Mouse (Mus musculus) heart, postnatal 4 days (tissue): ENCODE results near the gene Cab39. TPM values are rescaled to one million over a fixed set of nuclear protein-coding genes. Genes with fewer than 3 reads are reported as not detected.

Experiments used
- DNase-seq: peaks from one replicate; pipeline ENCODE4 v3.0.0; 2021
- total RNA-seq, 2 experiments: library from RNA; stranded (reverse); gene quantifications; 2 replicates each; pipeline ENCODE4 v1.2.3; 2021

The Cab39 gene
- 100 to 1,000 TPM in 1 of 2 experiments, 10 to 100 TPM in 1; 90.7 to 102 TPM for total RNA-seq

DNA sequence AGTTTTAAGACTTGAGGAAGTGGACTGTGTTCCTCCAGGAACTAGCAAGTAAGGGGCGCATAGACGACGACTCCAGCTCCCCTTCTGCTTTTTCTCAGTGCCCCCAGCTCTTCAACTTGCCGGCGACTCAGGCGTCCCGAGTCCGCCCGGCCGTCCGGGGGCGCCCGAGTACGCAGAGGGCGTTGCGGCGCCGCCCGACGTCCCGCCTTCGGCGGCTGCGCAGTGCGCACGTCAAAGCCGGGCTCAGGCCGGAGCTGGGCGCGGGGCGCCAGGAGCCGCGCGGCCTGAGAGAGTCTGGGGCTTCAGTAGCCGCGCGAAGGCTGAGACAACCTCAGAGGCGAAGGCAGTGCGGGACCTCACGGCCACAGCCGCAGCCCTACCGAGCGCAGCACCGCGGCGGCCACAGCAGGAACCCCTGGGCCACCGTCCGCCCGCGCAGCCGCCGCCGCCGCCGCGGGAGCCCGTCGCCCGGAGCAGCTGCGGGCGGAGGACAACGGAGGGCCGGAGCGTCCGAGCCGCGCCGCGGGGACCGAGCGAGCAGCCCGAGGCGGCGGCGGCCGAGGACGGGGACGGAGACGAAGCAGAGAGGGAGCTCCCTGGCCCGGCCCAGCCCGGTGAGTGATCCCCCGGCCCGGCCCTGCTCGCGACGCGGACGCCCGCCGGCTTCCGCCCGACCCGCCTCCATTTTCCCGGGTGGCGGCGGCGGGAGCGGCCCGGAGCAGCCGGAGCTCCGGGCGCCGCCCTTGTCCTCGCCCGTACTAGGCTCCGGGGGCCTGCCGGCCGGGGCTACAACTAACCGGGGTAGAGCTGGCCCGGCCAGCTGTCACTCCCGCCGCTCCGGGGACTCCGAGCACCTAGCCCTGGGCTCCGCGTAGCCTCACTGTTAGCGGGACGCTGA, at the start of gene Cab39:
Gene Cab39 (plus strand): TSS at position 234 of the 898 bp plus-strand sequence.
- peak; percentile 92 for DNase-seq

DNA sequence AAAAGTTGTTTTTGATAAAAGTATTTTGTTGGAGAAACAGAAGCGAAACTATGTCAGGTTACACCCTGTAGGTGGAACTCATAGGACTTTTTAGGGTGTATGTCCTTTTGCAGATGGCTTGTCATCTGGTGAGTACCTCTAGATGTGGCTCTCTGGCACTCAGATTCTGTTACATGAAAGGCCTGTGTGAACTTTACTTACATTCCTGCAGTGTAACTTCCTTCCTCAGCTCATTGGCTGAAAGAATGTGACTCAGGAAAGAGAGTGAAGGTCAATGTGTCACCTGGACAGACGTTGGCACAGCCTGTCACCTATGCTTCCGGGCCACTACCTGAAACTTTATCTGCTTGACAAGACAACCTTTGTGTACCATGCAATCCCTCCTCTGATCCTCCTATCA, 48.7 kb upstream of the Cab39 start:
- DNase-seq: no peak

DNA sequence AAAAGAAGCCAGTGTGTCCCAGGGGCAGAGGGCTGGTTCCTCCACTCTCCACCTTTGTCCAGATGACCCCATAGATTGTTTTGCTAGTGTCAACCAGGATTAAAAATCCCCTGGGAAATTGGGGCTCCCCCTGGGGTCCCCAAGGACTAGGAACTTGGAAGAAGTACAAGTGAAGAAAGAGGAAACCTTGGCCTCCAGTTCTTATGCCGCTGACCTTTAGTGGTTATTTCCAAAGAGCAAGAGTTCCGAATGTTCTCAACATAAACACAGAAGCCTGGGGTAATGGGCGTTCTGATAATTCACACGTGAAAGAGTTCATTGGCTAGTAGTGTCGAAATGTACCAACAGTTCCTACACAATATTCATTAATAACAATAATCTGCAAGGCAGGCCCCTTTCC, 46.7 kb upstream of the Cab39 start:
- no peak for DNase-seq

GRCm38 (mm10) chr1:85749829-85750228, 43.4 kb upstream of the Cab39 start:
- DNase-seq: no peak

- DNase-seq: no peak
Measured at GRCm38 (mm10) chr1:85750650-85751049, 42.6 kb upstream of the Cab39 start.

DNA sequence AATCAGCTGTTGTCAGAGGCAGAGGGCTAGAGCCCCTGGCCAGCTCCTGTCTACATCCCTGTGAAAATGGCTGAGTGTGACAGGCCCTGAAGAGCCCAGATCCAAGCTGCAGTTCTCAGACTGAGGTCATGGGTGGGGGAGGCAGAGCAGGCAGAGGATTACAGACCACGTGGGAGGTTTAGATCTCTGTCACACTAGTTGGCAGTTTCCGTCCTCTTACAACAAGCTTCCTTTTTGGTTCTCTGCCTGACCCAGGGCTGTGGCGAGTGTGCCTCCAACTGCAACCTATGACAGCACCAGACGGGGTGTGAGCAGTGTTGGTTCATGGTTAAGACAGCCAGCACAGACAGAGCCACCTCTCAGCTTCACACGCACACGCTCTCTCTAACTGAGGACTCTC, 41.7 kb upstream of the Cab39 start:
- peak; percentile 25 for DNase-seq

GRCm38 (mm10) chr1:85751932-85752680, 41.1 kb upstream of the Cab39 start:
- no peak for DNase-seq

DNA sequence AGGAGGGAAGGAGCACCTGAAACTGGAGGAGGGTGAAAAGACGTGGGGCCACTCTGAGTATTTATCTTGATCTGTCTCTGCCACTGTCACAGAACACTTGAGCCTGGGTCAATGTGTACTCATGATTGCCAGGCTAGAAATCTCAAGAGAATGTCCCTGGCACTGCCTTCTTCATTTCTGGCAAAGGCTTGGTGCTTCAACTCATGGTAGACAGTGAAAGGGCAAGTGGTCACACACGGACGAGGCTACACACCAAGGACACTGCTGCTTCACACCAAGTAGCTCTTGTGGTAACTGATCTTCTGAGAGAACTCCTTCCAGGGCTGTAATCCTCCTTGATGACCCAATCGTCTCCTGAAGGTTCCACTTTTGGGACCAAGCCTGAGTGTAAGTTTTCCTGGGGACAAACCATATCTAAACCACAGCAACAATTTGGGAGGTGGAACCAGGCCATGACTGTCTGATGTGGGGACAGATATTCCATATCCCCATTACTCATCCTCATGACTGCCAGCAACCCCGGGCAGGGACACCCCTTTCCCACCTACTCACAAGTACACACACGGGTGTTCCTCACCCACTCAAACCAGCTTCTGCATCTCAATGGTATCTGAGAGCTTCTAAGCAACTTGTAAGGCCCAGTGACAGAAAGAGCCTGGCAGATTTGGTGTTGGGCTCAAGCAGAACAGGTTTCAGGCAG, 35.6 kb upstream of the Cab39 start:
- no peak for DNase-seq

DNA sequence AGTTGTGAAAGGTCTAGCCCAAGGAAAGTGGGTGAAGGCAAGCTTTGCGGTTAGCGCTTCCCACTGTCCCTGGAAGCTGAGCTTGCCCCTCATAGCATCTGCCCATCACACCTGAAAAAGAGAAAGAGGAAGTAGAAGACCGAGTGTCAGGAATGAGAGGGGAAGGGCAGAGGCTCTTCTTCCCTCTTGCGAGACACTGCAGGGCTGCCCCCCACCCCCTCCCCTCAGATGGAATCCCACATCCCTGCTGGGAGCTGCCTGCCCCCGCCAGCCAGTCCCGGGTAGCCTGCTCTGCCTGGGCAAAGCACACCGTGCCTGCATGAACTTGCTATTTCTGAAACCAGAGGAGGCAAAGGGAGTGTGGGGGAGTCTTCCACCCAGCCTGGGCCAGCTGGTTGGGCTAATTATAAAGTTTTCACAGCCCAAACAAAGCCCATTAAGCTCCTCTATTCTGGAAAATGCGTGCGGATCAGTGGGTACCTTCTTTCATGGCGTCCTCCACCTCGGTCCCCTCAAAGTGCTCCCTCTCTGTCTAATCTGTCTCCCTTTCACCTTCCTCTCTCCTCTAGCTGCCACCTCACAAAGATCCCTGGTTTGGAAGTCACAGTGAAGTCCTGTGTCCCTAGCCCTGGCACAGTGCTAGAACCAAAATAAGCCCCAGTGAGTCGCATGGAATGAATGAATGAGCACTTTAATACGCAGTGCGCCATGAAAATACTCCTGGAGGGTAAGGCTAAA, 34.8 kb upstream of the Cab39 start:
- DNase-seq: no peak

GRCm38 (mm10) chr1:85758969-85759293, 34.3 kb upstream of the Cab39 start:
- DNase-seq: no peak

DNA sequence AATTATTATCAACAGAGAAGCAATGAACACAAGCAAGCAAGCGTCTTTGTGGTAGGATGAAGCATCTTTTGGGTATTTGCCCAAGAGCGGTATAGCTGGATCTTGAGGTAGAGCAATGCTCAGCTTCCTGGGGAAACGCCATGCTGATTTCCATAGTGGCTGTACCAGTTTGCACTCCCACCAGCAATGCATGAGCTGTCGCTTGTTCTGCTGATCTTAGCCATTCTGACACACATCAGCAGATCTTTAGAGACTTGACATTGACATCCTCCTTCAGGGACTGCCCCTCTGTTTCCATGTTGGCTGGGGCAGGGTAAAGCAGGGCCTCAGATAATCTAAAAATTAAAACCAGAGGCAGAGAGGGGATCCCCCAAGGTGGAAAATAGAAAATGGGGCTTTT, 31.6 kb upstream of the Cab39 start:
- DNase-seq: no peak

DNA sequence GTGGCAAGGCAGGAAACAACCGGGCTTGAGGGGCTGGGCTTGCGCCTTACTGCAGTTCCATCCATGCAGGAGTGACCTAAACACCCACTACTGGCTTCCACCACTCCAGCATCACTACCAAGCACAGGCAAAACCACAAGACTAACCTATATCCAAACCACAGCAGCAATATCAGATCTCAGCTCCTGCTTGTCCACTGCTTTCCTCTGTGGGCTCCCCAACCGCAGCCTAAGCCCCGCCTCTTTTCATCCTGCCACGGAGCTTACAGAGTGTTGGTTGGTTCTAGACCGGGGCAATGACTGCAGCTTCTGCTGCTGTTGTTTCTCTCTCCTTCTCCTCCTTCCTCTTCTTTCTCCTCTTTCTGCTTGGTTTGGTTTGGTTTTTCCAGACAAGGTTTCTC, 29.9 kb upstream of the Cab39 start:
- no peak for DNase-seq

- DNase-seq: no peak
Measured at GRCm38 (mm10) chr1:85764291-85764690, 28.9 kb upstream of the Cab39 start.

GRCm38 (mm10) chr1:85766120-85766519, 27.1 kb upstream of the Cab39 start:
- DNase-seq: no peak

DNA sequence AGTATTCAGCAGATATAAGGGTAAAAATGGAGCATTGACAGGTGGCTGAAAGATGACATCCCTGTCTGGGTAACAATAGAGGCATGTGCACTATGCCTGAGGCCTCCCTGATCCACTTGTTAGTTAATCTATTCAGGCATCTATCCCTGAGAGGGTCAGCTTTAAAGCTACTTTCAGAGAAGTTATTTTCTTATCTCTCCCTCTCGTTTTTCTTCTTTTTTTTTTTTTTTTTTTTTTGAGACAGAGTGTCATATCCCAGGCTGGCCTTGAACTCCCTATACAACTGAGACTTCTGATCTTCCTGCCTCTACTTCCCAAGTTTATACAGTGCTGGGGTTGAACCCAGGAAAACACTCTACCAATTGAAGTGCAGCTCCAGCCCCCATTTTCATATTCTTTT, 25.5 kb upstream of the Cab39 start:
- DNase-seq: no peak

DNA sequence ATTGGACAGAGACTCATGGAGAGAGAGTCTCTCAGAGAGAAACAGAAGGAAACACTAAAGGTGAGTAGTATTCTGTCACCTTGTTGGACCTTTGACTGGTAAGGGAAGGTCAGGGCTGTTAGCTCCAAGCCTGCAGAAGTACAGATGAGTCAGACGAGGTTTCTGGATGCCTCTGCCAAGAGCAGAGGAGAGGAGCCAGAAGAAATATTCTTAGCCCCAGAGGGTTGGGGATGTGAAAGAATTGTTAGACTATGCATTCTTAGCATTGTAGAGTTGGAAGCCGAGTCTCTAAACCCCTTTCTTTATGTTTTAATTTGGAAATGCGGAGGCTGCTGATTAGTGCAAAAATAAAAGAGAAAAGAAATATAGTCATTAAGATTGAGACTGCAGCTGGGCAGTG, 21.3 kb upstream of the Cab39 start:
- DNase-seq: no peak

GRCm38 (mm10) chr1:85775136-85775535, 18.1 kb upstream of the Cab39 start:
- peak; percentile 17 for DNase-seq

DNA sequence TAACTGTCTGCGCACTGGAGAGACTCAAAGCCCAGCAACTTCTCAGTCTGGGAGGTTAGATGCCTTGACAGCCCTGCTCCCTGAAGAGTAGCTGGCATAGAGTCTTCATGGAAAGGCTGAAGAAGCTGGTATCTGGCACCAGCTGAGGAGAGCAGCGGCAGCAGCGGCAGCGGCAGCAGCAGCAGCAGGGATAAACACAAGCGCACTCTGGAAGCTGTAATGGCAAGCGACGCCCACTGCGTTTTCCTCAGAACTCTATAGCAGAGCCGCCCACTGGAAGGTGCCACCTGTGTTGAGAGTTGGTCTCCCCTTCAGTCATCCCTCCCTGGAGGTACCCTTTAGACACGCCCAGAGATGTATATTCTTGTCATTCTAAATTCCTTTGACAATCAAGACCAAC, 17.1 kb upstream of the Cab39 start:
- no peak for DNase-seq

- no peak for DNase-seq
Measured at GRCm38 (mm10) chr1:85778436-85778835, 14.8 kb upstream of the Cab39 start, which contains the start of gene A630001G21Rik. TSS of gene A630001G21Rik (minus strand) at chr1:85778643.

- DNase-seq: no peak
Measured at GRCm38 (mm10) chr1:85779012-85779411, 14.2 kb upstream of the Cab39 start.

DNA sequence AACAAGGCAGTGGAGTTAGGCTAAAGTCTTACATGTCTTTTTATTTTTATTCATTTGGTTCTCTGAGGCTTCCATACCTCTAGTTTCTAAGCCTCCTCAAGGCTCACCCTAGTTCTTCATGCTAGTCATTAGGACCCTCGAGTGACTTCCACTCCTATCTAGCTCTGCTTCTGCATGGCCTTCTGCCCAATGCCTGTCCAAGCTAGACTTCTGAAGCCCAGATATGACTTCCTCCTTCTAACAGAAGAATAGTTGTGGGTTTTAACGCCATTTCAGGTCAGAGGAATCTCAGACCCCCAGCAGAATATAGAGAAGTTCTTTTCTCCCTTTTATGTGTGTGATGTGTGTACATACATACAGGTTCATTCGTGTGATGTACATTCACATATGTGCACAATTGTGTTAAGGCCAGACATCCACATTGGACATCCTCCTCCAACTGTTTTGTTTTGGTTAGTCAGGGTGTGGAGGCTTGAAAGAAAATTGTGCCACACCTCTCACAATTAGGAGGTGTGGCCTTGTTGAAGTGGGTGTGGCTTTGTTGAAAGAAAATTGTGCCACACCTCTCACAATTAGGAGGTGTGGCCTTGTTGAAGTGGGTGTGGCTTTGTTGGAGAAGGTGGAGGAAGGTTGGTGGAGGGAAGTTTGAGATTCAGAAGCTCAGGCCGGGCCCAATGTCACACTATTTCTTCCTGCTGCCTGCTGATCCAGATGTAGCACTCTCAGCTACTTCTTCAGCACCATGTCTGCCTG, 13.6 kb upstream of the Cab39 start:
- no peak for DNase-seq

- no peak for DNase-seq
Measured at GRCm38 (mm10) chr1:85790565-85790964, 2.7 kb upstream of the Cab39 start.
